Mouse (Mus musculus): Measurements from ENCODE around the gene Trim67.

The Trim67 gene

DNA sequence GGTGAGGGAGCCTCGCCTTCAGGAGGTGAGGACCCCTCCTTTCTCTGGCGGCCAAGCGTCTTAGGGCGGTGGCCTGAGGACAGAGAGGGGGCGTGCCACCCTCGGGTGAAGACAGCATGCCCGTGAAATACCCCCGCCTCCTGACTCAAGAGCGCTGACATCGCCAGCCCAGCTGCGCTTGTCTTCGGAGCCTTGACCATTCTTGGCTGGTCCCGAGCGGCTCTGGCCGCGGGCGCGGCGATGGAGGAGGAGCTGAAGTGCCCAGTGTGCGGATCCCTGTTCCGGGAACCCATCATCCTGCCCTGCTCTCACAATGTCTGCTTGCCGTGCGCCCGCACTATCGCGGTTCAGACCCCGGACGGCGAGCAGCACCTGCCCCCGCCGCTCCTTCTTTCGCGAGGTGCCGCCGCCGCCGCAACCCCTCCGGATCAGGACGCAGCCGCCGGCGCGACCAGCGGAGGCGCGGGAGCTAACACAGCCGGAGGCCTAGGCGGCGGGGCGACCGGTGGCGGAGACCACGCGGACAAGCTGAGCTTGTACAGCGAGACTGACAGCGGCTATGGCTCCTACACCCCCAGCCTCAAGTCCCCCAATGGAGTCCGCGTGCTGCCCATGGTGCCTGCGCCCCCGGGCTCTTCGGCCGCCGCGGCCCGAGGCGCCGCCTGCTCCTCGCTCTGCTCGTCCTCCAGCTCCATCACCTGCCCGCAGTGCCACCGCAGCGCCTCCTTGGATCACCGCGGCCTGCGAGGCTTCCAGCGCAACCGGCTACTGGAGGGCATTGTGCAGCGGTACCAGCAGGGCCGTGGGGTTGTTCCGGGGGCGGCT is 981 bp downstream of the Trim67 start:
- in situ Hi-C loops (cut with MboI, MseI), result no loop called here

GRCm38 (mm10) chr8:124794486-124794780 is 1.5 kb downstream of the Trim67 start:
- in situ Hi-C loops (cut with MboI, MseI), result no loop called here

DNA sequence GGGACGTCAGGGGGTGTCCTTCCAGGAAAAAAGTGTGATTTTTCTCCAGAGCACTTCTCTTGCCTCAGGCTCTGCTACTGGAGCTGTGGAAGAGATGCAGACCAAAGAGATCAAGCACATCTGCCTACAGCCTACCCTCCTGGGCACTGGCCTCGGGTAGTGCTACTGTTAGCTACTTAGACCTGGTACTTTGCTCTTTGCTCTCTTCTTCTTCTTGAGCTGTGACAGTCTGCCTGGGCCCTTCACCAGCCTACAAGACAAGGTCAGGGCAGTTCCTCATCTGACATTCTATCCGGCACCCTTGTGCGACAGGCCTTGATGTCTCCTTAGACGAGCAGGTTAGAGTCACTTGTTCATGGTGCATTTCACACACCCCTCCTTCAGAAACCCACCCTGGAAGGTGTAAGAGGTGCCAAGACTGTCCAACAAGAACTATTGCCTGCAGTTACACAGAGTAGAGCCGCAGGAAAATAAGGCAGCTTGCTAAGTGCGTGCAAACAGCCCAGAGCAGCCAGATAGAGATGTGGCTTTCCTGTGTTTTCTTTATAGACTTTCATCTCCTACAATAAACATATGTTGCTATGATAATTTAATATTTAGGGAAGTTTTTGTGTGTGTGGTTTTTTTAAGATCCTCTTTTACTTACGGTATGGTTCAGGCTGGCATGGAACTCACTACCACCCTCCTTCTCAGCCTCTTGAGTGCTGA is 3.0 kb downstream of the Trim67 start:
- in situ Hi-C loops (cut with MboI, MseI), result no loop called here

GRCm38 (mm10) chr8:124800542-124800941 is 7.7 kb downstream of the Trim67 start:
- in situ Hi-C loops (cut with MboI, MseI), result no loop called here

DNA sequence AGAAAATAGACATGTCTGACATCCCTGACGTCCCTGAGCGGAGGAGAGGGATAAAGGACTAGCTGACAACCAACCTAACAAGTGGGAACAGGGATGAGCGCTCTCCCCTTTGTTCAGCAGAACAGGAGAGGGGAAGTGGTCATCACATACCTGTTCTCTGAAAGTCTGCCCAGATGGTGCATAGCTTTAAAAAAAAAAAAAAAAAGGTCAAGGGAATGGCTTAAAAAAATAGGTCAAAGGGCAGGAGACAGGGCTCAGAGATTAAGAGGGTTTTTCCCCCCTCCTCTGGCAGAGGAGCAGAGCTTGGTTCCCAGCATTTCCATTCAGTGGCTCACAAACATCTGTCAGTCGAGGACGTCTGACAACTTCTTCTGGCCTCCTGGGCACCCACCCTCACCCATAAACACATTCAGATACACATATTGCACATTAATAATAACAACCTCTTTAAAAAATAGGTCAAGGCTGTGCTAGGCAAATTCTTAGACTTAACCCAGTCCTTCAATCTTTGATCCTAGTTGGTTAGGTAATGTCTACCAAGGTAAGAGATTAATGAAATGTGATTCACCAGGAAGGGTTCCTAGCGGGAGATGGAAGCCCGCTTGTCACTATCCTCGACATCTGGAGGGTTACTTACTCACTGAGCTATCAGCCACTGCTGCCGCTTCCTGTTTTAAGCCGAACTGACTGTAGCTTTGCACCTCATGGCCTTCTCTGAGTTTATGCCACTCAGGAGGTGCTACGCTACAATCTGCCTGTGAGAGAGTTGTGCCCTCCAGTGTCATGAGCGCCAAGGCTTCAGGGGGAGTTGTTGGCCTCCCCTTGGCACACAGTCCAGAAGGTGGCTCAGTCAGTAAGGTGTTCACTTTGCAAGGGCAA is 11.2 kb downstream of the Trim67 start:
- in situ Hi-C loops (cut with MboI, MseI), result no loop called here

- in situ Hi-C loops (cut with MboI, MseI), result no loop called here
Observed at GRCm38 (mm10) chr8:124805990-124806389, 13.1 kb downstream of the Trim67 start.

DNA sequence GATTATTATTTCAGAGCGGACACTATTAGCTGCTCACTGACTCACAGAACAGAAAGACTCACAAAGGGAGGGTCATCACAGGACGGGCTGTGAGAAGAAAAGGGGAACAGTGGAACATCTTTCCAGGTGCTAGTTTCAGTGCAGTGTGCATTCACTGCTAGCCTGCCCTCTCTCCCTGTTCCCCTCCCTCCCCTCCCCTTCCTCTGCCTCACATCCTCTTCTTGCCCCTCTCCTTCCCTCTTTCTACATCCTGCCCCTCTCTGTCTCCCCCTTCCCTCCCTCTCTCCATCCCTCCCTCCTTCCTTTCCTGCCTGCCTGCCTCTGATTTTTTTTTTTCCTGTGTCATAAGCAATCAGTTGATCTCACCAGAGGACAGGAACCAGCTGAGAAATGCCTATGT is 16.5 kb downstream of the Trim67 start:
- in situ Hi-C loops (cut with MboI, MseI), result no loop called here

GRCm38 (mm10) chr8:124810056-124810610 is 17.2 kb downstream of the Trim67 start:
- in situ Hi-C loops (cut with MboI, MseI), result no loop called here

DNA sequence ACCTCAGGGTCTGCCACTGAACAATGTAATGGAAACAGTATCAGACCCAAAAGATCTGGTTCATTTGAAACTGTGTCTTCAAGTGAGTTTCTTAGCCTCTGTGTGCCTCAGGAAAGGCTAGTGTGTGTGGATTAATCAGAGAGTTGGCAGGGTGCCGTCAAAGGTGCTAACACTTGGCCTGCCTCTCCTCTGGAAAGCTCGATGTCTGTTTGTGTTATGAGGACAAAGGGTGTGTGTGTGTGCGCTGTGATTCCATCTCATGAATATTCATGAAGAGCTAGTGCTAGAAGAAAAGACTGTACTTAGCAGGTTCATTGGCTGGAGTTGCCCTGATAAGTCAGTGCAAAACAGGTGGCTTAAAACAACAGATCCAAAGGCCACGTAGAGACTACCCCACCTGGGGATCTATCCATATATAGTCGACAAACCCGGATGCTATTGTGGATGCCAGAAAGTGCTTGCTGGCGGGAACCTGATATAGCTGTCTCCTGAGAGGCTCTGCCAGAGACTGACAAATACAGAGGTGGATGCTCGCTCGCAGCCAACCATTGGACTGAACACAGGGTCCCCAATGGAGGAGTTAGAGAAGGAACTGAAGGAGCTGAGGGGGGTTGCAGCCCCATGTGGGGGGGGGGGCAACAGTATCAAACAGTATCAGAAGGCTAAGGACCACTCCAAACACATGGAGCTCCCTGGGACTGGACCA is 17.9 kb downstream of the Trim67 start:
- in situ Hi-C loops (cut with MboI, MseI), result no loop called here

DNA sequence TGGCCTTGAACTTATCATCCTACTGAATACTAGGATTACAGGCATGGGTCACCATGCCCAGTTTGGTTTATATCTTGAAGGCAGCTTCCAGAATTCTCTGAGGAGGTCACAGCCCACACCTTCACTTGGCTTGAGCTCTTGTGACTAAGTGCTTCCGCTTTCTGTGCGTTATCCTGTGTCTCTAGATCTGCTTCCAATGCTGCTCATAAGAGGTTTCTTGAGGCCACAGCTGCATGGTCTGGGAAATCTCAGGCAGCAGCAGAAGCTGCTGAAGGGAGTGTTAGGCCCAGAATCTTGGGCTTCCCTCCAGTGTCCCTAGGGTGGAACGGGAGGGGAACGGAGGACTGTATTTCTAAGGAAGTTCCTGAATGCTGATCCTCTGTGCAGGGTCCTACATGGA is 20.4 kb downstream of the Trim67 start:
- in situ Hi-C loops (cut with MboI, MseI), result no loop called here

DNA sequence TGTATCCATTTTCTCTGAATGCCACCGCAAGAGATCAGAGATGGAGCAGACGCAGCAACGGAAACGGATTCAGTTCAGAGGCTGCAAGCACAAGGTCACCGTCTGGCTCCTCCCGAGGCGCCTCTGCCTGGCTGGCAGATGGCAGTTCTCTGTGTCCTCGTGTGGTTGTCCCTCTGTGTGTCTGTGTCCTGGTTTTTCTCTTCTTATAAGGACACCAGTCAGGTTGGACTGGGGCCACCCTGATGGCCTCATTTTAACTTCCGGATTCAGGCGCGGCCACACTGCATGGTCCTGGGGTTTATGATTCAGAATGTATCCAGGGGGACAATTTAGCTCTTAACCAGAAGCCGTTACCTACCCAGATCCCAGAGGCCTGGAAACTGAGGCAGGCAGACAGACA is 23.0 kb downstream of the Trim67 start:
- in situ Hi-C loops (cut with MboI, MseI), result no loop called here

DNA sequence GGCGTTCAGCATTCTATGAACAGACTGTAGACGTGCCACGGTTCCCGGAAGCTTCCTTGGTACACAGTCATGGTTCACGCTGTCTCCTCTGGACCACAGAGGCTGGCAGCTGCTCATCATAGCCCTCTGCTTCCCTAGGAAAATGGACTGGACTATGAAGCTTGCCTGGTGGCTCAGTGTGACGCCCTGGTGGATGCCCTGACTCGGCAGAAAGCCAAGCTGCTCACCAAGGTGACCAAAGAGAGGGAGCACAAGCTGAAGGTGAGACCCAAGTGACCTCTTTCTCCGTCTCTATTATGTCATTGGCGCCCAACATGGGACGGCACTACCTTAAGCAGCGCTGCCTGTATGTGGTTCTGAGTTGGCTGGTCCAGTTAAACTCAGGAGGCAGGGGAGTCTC is 24.0 kb downstream of the Trim67 start:
- in situ Hi-C loops (cut with MboI, MseI), result no loop called here

DNA sequence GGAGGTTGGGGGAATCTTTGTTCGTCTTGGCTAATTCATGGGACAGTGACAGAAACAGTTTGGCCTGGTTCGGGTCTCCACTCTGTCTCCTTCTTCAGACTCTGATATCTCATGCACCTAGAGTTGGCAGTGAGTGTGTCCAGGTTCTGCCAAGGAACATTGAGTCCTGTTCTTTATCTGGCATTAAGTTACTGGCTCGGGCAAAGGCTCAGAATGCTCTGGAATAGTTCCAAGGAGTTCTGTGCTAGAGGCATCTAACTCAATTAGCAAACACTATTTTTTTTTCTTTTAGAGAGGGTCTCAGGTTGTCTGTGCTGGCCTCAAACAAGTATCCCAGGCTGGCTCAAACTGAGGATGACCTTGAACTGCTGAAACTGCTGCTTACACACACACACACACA is 24.5 kb downstream of the Trim67 start:
- in situ Hi-C loops (cut with MboI, MseI), result no loop called here

DNA sequence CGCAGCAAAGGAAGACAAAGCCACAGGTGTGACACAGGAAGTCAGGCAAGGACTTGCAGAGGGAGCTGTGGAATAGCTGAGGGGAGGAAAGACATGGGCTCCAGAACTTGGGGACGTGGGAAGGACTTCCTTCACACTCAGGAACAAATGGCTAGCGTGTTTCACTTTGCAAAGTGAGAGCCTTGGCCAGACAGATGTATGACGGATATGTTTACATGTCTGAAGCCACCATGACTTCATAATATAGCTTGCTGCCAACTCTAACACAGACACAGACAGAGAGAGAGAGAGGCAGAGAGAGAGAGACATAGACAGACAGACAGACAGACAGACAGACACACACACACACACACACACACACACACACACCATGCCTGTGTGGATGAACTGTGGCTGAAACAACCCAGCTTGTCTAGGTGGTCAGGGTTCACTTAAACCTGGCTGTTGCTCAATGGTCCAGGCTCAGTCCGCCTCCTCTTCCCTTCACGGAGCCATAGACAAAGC is 26.8 kb downstream of the Trim67 start:
- in situ Hi-C loops (cut with MboI, MseI), result no loop called here

DNA sequence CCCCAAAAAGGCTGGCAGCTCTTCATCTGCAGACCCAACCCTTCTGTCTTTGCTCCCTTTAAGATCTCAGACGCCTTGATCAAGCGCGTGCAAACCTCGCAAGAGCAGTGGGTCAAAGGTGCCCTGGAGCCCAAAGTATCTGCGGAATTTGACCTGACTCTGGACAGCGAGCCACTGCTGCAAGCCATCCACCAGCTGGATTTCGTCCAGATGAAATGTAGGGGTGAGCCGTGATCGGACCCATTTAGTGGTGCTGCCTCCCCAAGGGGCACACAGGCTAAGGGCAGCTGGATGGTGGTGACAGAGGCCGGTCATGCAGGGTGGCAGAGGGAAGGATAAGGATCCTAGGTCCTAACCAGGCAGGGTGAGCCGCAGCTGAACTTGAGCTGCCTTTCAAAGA is 27.2 kb downstream of the Trim67 start:
- in situ Hi-C loops (cut with MboI, MseI), result no loop called here

DNA sequence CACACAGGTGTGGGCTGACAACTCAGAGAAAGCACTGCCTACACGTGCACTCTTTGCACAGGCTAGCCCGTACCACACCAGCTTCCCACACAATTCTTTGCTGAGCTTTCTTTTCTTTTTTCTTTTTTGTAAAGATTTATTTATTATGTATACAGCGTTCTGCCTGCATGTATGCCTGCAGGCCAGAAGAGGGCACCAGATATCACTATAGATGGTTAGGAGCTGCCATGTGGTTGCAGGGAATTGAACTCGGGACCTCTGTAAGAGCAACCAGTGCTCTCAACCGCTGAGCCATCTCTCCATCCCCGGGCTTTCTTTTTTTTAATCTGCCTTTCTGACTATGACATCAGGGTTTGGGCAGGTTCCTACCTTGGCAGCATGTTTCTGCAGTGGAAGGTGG is 30.6 kb downstream of the Trim67 start:
- in situ Hi-C loops (cut with MboI, MseI), result no loop called here

GRCm38 (mm10) chr8:124826658-124827057 is 33.8 kb downstream of the Trim67 start:
- in situ Hi-C loops (cut with MboI, MseI), result no loop called here

DNA sequence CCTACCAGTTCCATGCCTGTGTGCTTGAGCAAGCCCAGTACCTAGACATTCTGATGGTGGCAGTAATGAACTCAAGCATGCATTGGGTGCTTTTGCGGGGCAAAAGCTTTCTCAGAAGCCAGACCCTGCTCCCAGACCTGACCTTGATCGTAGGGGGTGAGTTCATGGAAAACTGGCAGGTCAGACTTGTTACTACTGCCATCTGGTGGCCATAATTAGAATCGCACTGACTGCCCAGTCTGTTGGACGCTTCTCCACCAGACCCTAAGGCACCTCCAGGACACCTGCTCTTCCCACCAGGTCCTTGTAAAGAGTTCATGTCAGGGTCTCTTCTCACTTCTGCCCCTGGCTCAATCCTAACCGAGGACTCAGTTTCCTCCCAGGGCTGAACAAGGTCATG is 34.5 kb downstream of the Trim67 start:
- in situ Hi-C loops (cut with MboI, MseI), result no loop called here

GRCm38 (mm10) chr8:124828561-124829240 is 35.8 kb downstream of the Trim67 start:
- in situ Hi-C loops (cut with MboI, MseI), result no loop called here

DNA sequence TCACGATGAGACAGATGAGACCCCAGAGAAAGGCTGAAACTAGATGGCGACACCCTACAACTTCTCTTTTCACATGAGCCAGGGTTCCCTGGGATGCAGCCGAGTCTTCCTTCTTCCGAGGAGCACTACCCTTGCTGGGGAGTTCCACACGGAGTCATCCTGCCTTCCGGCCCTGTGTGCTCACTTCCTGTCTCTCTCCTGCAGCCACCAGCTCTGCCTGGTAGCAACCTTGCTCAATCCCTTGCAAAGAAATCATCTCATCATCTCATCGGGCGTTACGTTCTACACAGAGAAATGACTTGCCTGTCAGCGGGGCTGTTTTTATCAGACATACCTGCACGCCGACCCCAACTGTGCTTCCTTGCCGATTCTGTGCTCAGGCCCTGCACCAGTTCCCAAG is 37.2 kb downstream of the Trim67 start:
- in situ Hi-C loops (cut with MboI, MseI), result no loop called here

GRCm38 (mm10) chr8:124831531-124831930 is 38.6 kb downstream of the Trim67 start:
- in situ Hi-C loops (cut with MboI, MseI), result no loop called here

Data from T-helper 2 cell (primary cell).